Mouse (Mus musculus) CH12F3 (cell line): Measurements from ENCODE around the gene Nrxn3.

Experiments used
- in situ Hi-C: fragments of 300-500 bp; cut with MboI; formaldehyde crosslinking; loops from 2 replicates; pipeline ENCODE4 v1.14.3; 2020; ENCODE audit warnings: low sequenced_read_pairs

Nrxn3 gene

DNA sequence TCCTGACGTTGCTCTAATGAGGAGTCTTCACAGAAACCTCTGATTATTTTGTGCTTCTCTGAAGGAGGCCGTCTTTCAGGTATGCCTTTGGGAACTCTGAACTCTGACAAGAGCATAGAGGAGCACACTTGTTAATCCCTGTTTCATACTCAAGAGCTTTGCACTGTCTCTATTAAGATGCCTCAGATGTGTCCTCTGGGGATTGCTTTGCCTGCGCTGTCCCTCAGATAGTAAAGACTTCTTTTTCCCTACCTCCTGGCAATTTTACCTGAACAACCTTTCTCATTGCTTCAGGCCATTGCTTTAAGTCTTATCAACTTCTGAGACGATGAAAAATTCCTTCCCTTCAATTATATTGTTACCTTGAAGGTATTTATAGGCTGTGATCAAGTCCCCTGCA, 1272.7 kb downstream of the Nrxn3 start:
- in situ Hi-C loops: no loop called here

DNA sequence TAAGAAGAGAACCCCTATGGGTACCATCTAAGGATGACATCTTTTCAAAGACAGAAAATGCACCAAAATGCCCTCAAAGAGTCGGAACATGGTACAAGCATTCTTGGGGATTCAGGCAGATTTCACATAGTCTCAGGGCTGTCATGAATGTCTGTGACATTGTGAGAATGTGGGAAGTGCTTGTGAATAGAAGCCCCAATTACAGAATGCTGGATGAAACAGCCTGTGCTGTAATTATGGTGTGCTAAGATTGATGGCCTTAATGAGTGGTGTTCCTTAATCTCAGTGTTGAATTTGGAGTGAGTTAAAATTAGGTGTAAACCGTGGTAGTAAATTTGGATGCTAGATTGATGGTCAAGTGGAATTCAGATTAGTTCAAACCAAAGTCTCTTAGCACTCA, 1287.6 kb downstream of the Nrxn3 start:
- in situ Hi-C loops: no loop called here

DNA sequence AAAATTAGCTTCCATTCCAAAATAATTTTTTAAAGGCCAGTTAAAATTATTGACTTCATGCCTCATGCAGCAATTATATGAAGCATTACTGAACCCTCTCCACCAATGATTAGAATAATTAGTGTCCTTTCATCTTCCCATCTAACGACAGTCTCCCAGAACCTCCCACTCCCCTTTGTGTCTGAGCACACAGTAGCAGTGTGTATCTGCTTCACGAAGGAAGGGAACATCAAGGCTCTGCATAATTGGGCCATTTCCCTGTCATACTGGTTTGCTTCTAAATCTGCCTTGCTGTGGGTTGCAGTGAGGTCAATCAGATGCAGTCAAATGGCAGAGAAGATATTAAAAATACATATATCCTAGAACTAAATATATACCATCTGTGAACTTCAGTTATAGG, 1291.3 kb downstream of the Nrxn3 start:
- in situ Hi-C loops: no loop called here

DNA sequence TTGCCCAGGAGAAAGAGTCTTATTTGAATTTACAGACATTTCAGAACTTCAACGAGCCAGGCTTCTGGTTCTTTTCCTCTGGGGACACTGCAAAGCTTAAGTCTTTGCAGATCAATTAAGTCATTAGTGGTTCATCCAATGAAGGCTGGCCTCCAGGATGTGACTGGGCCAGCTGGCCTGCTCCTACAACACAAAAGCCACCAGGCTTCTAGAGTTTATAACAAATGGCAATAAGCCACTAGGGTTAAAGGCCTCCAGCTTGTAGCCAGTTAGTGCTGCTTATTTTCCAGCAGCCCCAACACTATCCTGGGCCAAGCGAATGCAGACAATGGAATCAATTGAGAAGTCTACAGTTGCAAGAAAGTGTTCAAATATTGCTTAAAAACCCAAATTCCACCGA, 1304.3 kb downstream of the Nrxn3 start:
- in situ Hi-C loops: no loop called here

DNA sequence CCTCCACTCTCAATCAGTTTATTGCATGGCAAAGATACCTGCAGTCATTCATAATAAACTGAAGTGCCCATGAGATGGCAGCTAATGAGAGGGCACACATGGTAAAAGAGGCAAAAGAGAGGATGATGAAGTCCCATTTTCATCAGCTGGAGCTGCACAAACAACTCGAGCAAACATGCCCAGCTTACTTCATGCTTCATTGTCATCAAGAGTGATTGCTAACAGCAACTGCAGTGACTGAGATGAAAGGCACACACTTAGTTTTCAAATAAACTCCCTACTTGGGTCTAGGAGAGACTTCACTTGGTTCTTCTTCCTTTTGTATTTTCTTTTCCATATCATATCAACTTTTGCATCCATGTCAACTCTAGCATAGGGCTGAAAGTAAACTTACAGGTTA, 1318.4 kb downstream of the Nrxn3 start:
- in situ Hi-C loops: no loop called here

DNA sequence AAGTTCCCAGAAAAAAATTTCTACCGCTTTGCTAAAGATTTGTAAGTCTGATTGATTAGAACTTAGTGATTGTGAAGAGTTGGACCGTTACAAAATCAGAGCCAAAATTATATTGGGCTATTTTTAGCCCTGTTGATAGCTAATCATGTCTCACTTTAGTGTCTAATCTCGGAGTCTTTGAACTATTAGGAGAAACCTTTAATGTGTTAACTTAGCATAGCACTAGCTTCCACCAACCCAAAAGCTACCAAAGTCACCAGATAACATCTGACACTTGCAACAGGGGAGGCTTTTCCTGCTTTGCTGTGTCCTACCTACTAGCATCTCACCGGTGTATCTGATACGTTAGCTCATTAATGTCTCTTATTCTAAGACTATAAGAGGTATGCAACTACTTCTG, 1333.6 kb downstream of the Nrxn3 start:
- in situ Hi-C loops: no loop called here

DNA sequence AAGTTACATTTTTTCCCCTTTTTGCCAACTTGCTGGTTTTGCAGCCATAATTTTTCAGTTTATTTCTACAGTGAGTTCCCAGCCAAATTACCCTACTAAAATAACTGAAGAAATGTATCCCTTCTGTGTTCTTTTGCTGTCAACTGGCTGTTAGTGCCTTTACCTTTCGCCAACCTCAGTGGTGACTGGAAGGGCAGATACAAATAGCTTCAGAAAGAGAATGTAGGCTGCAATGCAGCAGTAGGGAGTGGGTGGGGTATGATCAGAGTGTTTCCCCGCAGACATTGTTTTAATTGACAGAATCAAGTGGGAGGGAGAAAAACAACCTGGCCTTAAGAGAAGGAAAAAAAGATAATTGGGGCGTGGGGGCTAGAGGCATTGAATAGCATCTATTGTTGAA, 1337.1 kb downstream of the Nrxn3 start:
- in situ Hi-C loops: no loop called here

DNA sequence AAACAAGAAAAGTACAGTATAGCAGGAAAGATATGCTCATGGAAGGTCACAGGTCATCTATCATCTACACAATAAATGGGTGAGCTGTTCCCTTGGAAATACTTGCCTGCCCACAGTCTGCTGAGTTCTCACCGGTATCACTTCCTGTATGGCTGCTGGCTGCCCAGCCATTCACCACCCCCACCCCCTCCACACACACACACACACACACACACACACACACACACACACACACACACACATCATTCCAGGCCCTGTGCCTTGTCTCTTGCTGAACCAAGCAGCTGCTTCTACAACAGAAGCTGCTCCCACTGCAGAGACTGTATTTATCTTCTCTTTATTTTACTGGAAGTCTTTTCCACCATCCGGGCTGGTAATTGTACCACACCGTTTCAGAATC, 1338.6 kb downstream of the Nrxn3 start:
- in situ Hi-C loops: no loop called here

DNA sequence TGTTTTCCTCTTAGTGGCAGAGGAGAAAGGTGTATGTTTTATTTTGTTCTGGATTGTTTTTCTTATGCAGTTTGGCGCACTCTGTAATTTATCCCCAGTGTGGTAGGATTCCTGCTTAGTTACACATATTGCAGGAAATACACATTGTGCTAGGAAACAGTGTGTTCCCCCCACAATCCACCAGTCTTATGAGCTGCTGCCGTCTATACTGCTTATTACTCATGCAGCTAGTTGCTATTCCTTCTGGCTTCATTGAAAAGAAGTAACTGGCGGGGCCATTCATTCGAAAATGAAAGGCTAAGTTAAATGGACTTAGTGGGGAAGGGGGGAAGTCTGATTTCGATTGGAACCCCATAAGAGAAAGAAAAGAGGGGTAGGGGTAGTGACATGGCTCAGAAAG, 1339.5 kb downstream of the Nrxn3 start:
- in situ Hi-C loops: no loop called here

DNA sequence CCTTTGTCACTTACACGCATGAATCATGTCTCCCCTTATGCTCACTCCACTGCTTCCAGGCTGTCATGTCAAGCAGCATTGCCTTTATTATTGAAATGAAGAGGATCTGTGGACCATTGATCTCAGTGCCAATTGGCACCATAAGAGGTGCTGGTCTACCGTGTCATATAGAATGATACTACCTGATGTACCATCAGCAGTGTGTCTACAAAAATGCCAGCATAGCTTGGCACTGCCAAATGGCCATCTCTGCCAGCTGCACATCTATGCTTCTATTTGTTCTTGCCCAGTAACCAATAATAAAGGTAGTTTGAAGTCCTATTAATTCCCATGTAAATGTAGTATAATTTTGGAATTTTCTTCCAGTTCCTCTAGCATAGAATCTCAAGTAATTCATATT, 1340.8 kb downstream of the Nrxn3 start:
- in situ Hi-C loops: no loop called here

DNA sequence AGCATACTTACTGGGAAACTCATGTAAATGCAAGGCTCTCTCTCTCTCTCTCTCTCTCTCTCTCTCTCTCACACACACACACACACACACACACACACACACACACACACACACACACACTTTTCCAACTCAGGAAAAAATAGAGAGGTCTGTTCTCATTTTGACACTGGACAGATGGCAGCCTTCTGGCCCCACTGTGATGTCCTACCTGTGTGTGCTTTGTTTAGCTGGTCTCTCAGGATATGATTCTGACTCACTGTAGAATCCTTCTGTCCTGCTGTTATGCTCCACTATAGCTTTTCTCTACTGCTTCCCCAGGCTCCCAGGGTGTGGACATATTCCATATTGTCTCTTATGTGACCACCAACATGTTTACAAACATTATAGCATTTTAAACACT, 1363.2 kb downstream of the Nrxn3 start:
- in situ Hi-C loops: no loop called here

DNA sequence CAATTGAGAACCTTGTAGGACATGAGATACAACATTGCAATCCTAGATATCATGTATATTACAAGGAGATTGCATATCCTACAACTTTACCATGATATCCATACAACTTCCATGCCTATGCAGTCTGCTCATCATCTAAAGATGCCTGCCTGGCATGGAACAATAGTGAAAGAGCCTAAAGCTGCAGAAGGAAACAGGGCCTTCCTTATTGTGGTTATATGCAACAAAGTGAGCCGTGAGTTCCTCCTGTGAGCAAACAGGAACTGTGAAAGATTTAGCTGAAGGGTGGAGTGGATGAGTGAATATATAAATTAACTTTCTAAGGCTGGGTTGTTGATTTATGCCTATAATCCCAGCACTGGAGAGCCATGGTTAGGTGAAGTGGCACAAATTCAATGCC, 1373.1 kb downstream of the Nrxn3 start:
- in situ Hi-C loops: no loop called here

DNA sequence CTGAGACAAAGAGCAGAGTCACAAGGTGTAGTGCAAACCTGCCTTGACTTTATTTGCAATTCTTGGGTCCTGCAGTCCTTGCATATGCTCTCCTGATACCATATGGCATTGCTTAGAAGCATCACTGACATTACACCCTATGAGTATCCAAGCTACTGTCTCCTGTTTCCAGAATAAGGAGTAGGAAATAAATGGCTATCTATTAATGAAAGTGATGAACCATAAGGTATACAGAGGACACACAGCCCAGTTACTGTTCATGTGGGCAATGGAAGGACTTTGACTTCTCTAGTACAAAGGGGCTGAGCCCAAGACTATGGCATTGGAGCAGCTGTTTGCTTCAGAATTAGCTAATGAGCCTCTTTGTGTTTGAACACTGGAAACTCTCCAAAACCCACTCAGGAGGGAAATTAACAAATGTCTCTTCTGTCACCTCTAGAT, 1390.7 kb downstream of the Nrxn3 start:
- in situ Hi-C loops: no loop called here

DNA sequence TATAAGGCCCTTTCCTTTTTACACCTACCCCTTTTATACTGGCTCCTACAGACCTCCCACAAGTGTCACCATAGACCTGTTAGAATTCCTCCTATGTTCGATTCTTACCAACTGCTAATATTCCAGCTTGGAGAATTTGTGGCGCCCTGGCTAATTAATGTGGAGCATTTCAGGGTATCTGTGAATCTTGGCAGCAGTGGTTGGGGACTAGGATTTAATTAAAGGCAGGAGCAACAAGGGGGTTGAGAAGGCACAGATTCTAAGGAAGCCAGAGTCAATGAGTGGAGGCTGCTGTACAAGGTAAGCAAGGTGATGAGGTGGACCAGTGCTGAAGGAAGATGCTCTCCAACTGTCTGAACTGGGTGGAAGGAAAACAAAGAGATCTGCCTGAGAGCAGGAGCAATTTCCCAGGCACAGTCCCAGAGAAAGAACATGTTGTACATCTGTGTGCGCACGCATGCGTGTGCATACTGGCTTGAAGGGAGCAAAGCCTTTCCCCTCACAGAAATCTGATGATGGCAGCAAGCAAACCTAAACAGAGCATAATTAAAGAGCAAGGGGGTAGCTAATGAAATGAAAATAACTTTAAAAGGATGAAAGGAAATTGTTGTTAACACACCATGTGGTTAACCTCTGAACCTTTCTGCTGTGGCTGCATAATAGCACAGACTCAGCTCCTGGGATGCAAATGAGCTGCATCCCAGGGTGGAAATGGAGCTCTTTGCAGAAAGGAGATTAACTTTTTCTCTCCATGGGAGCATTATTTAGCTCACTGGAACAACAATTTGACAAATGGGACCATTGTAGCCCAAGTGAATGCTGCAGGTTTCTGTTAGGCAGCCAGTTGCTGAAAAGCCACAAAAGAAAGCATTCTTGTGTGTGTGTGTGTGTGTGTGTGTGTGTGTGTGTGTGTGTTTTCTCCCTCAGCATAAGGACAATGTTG, 1409.5 kb downstream of the Nrxn3 start:
- in situ Hi-C loops: no loop called here

DNA sequence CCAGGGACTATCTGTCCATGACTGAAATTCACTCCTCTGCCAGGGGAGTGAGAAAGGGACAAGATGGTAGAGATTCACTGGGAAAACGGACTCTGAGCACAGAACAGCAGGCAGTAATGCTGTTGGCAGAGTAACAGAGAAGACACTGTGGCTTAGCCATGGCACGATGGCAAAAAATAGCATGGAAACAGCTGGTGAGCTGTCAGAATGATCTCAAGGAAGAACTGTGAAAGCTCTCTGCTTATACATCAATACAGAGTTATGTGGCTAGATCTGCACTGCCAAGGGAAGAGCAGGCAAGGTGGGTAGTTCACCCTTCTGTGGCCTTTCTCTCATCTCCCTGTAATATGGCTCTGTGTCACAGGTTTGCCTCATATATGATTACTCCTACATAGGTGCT, 1419.3 kb downstream of the Nrxn3 start:
- in situ Hi-C loops: no loop called here

DNA sequence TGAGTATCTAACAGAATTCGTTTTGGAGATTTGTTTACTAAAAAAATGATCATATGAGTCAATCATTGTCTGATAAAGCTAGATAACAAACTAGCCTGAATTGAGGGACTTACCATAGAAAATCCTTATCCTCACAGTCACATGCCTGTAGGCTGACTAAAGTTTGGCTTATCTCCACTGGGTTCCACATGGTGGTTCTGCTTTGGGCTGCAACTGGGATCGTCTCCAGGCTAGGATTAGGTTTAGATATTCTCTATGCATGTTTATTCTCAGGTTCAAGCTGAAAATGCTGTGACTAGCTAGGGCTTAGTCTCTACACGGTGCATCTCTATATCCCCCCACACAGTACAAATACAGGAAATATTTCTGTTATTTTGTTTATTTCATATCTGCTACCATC, 1421.6 kb downstream of the Nrxn3 start:
- in situ Hi-C loops: no loop called here

DNA sequence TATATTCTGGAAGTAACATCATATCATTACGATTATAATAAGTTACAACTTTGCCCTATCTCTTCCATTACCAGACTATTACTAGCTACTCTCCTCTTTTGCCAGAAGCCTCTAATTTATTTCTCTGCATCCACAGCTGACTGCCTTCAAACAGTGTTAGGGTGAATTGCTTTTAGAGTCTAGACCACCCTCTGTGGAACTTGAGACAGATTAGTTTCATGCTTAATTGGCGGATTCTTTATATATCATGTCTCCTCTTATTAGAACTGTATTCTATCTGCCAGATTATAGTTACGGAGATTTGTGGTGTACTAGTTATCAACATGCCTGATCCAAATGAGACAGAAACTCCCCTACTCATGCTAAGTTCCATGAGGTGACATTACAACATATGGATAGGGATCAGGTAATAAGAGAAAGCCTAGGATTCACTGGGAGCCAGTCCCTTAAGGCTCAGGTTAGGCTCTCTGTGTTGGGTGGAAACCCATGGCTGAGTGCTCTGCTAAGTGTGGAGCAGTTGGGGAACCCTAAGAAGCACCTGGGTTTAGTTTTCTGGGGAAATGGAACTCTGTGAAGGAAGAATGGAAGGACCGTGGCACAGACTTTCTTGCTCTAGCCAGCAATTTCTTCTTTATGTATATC, 1435.6 kb downstream of the Nrxn3 start:
- in situ Hi-C loops: no loop called here

DNA sequence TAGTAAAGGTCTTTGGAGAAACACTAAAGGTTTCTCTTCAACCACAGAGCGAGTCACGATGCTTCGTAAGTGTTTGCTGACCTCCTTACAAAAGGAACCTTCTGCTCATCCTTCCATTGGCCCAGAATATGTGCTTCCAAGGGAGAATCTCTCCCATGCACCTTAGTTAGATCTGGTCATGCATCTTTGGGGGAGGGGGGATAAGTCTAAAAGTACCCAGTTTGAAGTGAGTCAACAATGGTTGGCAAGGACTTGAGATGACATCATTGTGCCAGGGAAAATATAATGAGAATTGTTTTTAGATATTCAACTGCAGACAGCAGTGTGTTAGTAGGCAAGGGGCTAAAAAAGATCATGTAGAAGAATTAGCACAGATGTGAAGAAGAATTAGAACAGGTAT, 1437.2 kb downstream of the Nrxn3 start:
- in situ Hi-C loops: no loop called here

DNA sequence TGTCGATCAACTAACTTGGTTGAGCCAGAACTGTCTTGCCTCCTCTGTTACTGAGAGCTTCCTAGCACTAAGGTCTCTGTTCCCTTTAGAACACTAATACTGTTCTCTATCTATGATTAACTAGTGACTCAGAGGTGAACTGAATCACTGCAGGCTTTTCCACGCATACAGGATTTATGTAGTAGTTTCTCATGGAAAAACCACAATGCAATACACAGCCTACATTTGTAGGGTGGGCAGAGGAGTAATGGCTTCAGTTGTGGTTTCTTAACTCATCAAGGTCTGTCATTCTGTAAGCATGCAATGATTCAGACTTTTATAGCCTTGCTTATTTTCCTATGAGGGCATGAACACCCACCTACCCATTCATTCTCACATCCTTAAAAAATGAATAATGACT, 1443.4 kb downstream of the Nrxn3 start:
- in situ Hi-C loops: no loop called here

DNA sequence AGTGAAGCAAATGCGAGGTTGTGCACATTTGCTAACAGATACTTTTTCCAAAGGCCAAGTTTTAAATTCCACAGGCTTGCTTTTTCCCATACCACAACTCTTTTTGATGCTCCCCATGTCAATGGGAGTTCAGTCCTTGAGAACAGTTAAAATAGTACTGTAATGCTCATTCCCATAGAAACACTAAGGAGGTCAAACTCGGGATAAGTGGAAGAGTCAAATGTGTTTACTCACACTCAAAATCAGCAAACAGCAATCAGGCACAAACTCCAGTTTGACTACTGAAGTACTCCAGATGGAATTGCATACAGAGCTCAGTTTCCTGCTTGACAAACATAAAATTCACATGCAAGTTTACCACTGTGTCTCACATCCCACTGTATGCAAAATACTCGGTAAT, 1458.9 kb downstream of the Nrxn3 start:
- in situ Hi-C loops: no loop called here

DNA sequence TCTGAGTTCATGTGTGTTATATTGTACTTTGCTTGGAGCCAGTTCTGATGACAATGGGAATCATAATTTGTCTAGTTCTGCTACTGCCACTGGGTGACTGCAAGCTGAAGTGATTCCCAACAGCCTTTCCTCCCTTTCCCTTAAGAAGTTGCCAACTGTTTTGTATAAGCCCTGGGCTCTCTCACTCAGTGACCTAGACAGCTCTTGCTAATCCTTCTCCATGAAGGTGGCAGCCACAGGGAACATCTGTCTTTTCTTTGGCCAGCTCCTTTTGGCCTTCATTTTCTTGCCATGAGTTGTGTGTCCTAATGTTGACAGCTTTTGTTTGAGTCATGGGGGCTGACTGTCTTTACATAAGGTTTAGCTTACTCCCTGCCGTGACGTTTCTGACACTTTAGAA, 1460.3 kb downstream of the Nrxn3 start:
- in situ Hi-C loops: no loop called here

DNA sequence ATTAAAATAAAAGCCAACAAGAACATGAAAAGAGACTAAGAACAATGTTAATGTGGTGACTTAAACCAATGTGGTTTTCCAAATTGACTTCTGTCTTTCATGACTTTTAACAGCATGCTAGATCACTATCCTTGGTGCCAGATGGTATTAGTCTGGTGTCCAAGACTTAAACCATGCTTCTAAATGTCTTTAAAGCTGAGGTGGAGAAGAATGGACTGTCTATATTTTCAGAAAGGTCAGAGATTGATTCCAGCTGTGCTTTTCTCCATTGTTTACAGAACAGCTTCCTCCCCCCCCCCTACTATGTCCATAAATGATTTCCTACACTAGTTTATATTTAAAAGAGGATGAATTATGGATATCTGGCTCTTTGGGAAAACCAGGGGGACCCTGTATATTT, 1473.5 kb downstream of the Nrxn3 start:
- in situ Hi-C loops: no loop called here
